Mouse (Mus musculus) kidney, postnatal 0 days (tissue): ENCODE data around the gene Dnajc17. TPM values are rescaled to one million over a fixed set of nuclear protein-coding genes. Genes with fewer than 3 reads are reported as not detected.

Experiments used
- ATAC-seq: fragments of 200-750 bp; cut with Nextera tagmentation; replicated peaks from 2 replicates; pipeline ENCODE4 v1.8.0; 2017; ENCODE audit warnings: low read depth, moderate number of reproducible peaks, moderate TSS enrichment, moderate library complexity; ENCODE audit not compliant: low FRiP score
- DNase-seq: peaks from one replicate; pipeline ENCODE4 v3.0.0-alpha.2; 2016; ENCODE audit warnings: low spot score
- H3K27ac ChIP-seq: fragments of 300-500 bp; sonication (generic); 2 replicates; pipeline ENCODE4 v1.5.1; 2014; ENCODE audit warnings: mild to moderate bottlenecking
- H3K27me3 ChIP-seq: fragments of 300-500 bp; sonication (generic); 2 replicates; pipeline ENCODE4 v1.6.1; 2014; ENCODE audit warnings: low read length, mixed read lengths; ENCODE audit not compliant: insufficient read depth
- H3K36me3 ChIP-seq: fragments of 300-500 bp; sonication (generic); 2 replicates; pipeline ENCODE4 v1.6.1; 2014; ENCODE audit warnings: low read length, mixed read lengths; ENCODE audit not compliant: insufficient read depth
- H3K4me1 ChIP-seq: fragments of 300-500 bp; sonication (generic); replicated peaks from 2 replicates; pipeline ENCODE4 v1.6.1; 2014; ENCODE audit warnings: antibody characterized with exemption, low read length, mixed read lengths; ENCODE audit not compliant: insufficient read depth
- H3K4me2 ChIP-seq: fragments of 300-500 bp; sonication (generic); 2 replicates; pipeline ENCODE4 v1.6.1; 2014; ENCODE audit warnings: mild to moderate bottlenecking, low read length, moderate library complexity, mixed read lengths
- H3K4me3 ChIP-seq: fragments of 300-500 bp; sonication (generic); replicated peaks from 2 replicates; pipeline ENCODE4 v1.5.1; 2014; ENCODE audit warnings: low read depth, low read length
- H3K9ac ChIP-seq: fragments of 300-500 bp; sonication (generic); 2 replicates; pipeline ENCODE4 v1.6.1; 2014; ENCODE audit warnings: low read depth, low read length
- H3K9me3 ChIP-seq: fragments of 300-500 bp; sonication (generic); replicated peaks from 2 replicates; pipeline ENCODE4 v1.6.1; 2016; ENCODE audit warnings: low read length, inconsistent platforms, mixed read lengths
- CTCF ChIP-seq: IDR thresholded peaks from 2 replicates; pipeline ENCODE4 v1.5.1; 2016; ENCODE audit warnings: antibody characterized with exemption, low read depth, mild to moderate bottlenecking, moderate library complexity
- WGBS: fragments of 180-500 bp; shearing (Covaris S2); extraction: QIAGEN DNeasy Blood & Tissue Kit; methylation state at CpG from one replicate; pipeline ENCODE4 v1.1.7; 2014; 5-methylcytosine and 5-hydroxymethylcytosine counted together
- polyA plus RNA-seq: library from polyadenylated mRNA; unstranded; fragments of >200 nt; fragmentation: Nextera tagmentation; extraction: Ambion mirVana; gene quantifications from 2 replicates; pipeline ENCODE4 v1.2.1, GENCODE M21; 2015

The Dnajc17 gene
- polyA plus RNA-seq, 1 experiment from 2014 or later, result 15.1 TPM

DNA sequence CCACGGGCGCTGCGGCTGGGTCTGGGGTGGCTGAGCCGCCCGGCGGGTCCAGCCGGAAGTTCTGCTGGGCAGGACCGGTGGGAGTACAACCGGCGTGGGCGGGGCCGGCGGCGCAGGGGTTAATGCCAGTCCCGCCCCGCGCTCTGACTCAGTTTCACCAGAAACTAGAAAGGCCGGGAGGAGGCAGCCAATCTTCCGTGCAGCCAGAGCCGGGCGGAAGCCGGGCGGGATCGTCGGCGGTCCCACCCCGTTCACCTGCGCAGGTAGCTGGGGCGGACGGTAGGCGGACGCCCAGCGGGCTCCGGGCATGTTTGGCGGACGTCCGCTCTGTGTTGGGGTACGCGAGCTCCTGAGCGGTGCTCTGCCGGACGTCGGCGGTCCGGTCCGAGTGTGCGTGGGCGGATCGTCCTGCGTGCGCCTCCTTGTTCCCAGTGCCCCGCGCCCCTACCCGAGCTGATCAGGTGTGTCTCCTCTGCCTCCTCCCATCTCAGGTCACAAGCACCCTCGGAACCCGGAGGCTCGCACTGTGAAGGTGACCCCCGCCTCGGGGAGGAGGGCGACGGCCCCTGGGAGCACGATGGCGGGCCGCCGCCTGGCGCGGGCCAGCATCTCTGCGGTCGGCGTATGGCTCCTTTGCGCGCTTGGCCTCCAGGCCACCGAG, 28.7 kb upstream of the Dnajc17 start, which contains the start of gene Spint1:
Spint1 (plus strand) TSS at position 153 of the 661 bp plus-strand sequence.
- peak within 1 kb of the TSS; percentile 83 for H3K4me2 ChIP-seq
- peak within 1 kb of the TSS; percentile 57 for H3K4me3 ChIP-seq
- H3K27ac ChIP-seq, result peak within 1 kb of the TSS; percentile 87
- DNase-seq, result peak; percentile 16
- peak within 1 kb of the TSS; percentile 74 for H3K9ac ChIP-seq
- ATAC-seq, result peak; percentile 68
- under 1% methylated on average over 64 of the region's 73 CpGs for WGBS
- TF ChIP-seq CTCF, result no peak
- no peaks in the 10 kb centered on the region for H3K9me3 ChIP-seq
- peaks cover 18% of the 10 kb centered on the region for H3K27me3 ChIP-seq
- peaks cover 6% of the 10 kb centered on the region; the same call in 1 of the 2 replicates for H3K4me1 ChIP-seq
- no peaks in the 10 kb centered on the region for H3K36me3 ChIP-seq

DNA sequence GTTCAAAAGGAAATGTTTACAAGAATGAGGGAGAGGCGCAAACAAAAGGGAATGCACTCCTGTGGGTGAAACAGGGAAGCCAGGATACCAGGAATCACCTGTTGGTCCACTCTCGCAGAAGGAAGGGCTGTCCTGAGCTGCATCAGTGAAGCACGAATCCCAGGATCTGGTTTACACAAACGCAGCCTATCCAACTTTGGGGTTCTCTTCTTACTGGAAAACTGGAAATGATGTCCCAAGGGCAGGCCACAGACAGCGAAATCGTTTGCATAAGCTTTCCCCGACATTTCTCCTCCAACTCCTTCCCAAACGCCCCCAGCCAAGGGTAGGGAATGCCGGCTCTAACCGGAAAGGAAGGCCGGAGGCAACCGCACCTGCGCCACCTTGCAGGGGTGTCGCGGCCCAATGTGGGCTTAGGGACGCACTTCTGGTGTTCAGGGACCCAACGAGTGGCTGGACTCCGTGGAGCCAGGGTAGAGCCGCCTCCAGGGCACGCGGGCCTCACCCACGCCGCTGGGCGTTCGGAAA, 28.2 kb upstream of the Dnajc17 start:
- WGBS, result 8% methylated on average over 25 of the region's 25 CpGs
- no peaks in the 10 kb centered on the region for H3K36me3 ChIP-seq
- peak overlapping the region; percentile 57 for H3K4me3 ChIP-seq
- peak; percentile 51 for ATAC-seq
- H3K9me3 ChIP-seq, result no peaks in the 10 kb centered on the region
- peaks cover 6% of the 10 kb centered on the region; the same call in 1 of the 2 replicates for H3K4me1 ChIP-seq
- H3K4me2 ChIP-seq, result peak overlapping the region; percentile 83
- H3K27me3 ChIP-seq, result peaks cover 18% of the 10 kb centered on the region
- no peak for TF ChIP-seq CTCF
- peak overlapping the region; percentile 87 for H3K27ac ChIP-seq
- no peak for DNase-seq
- H3K9ac ChIP-seq, result peak overlapping the region; percentile 74

DNA sequence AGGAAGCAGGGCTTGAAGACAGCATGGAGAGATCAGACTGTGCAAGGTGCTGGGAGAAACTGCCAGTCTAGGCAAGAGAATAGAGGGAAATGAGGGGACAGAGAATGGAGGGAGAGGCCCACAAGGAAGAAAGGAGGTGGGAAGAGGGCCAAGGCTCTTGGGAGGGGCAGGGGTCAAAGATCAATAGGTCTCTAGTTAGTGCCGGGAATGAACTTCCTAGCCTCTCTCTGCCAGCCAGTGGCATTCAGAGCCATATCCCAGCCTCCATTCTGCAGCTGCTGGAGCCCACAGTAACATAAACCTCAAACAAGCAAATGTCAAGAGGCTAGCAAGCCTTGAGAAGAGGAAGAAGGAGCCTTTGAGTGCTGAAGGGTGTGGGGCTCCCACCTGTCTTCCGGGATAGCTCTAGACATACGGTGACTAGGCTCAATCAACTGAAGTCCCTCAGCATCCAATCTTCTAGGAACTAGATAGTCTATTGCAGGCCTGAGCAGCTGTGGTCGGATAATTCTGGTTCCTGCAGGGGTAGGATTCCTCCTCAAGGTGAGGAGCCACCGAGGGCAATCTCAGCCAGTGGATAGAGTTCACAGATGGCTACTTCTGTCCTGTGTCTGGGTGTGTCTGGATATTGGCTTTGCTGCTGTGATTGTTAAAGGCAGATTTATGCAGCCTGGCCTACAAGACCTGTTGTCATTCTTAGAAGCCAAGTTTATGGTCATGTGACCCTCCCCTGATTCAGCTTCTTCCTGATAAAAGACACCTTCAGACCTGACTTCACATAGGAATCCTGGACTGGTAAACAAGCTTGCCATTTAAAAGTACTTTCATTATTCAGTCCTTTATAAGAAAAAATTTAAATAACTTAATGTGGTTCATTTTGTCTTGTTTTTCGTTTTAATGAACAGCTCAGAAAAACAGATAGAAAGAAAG, 21.4 kb upstream of the Dnajc17 start, which contains the start of gene Ppp1r14d:
Ppp1r14d (minus strand) TSS at position 132 of the 930 bp plus-strand sequence.
- TF ChIP-seq CTCF, result no peak
- Histone ChIP-seq H3K27ac (no peak within 1 kb of the TSS), H3K36me3 (no peaks in the 10 kb centered on the region), H3K4me2 (no peak within 1 kb of the TSS), H3K27me3 (no peaks in the 10 kb centered on the region), H3K4me1 (no peaks in the 10 kb centered on the region), H3K9ac (no peak within 1 kb of the TSS), H3K4me3 (no peak within 1 kb of the TSS), H3K9me3 (no peaks in the 10 kb centered on the region)
- DNase-seq (no peak), ATAC-seq (no peak)
- WGBS, result 54% methylated on average over 6 of the region's 6 CpGs

- Histone ChIP-seq H3K9me3 (no peaks in the 10 kb centered on the region), H3K36me3 (peaks cover 32% of the 10 kb centered on the region; the same call in 1 of the 2 replicates), H3K9ac (peak overlapping the region; percentile 67), H3K4me3 (peak overlapping the region; percentile 78), H3K4me2 (peak overlapping the region; percentile 70), H3K27ac (peak overlapping the region; percentile 89), H3K4me1 (peaks cover 6% of the 10 kb centered on the region; the same call in 1 of the 2 replicates), H3K27me3 (no peaks in the 10 kb centered on the region)
- TF ChIP-seq CTCF, result no peak
- no peak for ATAC-seq
- 2% methylated on average over 13 of the region's 13 CpGs for WGBS
- DNase-seq, result no peak
Observed at GRCm38 (mm10) chr2:119209176-119209507, 547 bp upstream of the Dnajc17 start.

DNA sequence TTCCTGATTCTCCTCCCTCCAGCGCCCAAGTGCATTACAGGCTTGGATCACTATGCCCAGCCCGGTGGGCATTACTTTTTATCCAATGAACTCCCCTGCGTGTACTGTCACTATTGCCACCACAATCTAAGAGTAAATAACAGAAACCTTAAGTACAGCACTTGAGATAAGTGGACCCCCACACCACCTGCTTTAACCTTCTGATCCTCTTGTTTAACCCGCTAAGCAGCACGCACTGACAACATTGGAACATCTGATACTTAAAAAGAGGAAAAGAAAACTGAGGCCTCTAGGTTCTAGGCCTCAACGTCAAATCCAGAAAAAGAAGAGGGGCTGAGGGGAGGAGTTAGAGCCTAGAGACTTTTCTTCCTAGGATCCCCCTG, 643 bp downstream of the Dnajc17 start:
- H3K9me3 ChIP-seq, result no peaks in the 10 kb centered on the region
- ATAC-seq, result no peak; the same call in 1 of the 2 replicates
- whole genome bisulfite sequencing, result 13% methylated on average over 6 of the region's 6 CpGs

GRCm38 (mm10) chr2:119203871-119204460, 4.6 kb downstream of the Dnajc17 start:
- ATAC-seq, result no peak

More for the DNA sequence above, 643 bp downstream of the Dnajc17 start:
- H3K4me2 ChIP-seq, result peak overlapping the region; percentile 66
- DNase-seq, result no peak
- TF ChIP-seq CTCF, result no peak
- H3K9ac ChIP-seq, result peak overlapping the region; percentile 71
- peak overlapping the region; percentile 89 for H3K27ac ChIP-seq
- H3K4me1 ChIP-seq, result peaks cover 6% of the 10 kb centered on the region; the same call in 1 of the 2 replicates
- H3K4me3 ChIP-seq, result peak overlapping the region; percentile 78
- peaks cover 23% of the 10 kb centered on the region; the same call in 1 of the 2 replicates for H3K36me3 ChIP-seq
- H3K27me3 ChIP-seq, result no peaks in the 10 kb centered on the region

More at GRCm38 (mm10) chr2:119203871-119204460, 4.6 kb downstream of the Dnajc17 start:
- H3K4me2 ChIP-seq, result no peak overlapping the region
- H3K27ac ChIP-seq, result peak overlapping the region; percentile 9; the same call in 1 of the 2 replicates
- H3K36me3 ChIP-seq, result no peaks in the 10 kb centered on the region
- H3K9me3 ChIP-seq, result no peaks in the 10 kb centered on the region
- H3K9ac ChIP-seq, result no peak overlapping the region
- H3K27me3 ChIP-seq, result no peaks in the 10 kb centered on the region
- 39% methylated on average over 4 of the region's 4 CpGs for WGBS
- no peak overlapping the region for H3K4me3 ChIP-seq
- no peak for TF ChIP-seq CTCF
- peak; percentile 8 for DNase-seq
- H3K4me1 ChIP-seq, result no peaks in the 10 kb centered on the region; the same call in 1 of the 2 replicates
